Mouse (Mus musculus): ENCODE measurements around the gene Ddn. TPM values are rescaled to one million over a fixed set of nuclear protein-coding genes. Genes with fewer than 3 reads are reported as not detected.
A peak's percentile ranks its signal among the peaks of the same experiment; 100 is the strongest.

Gene Ddn
- polyA plus RNA-seq, 1 experiment from 2014 or later = not detected

DNA sequence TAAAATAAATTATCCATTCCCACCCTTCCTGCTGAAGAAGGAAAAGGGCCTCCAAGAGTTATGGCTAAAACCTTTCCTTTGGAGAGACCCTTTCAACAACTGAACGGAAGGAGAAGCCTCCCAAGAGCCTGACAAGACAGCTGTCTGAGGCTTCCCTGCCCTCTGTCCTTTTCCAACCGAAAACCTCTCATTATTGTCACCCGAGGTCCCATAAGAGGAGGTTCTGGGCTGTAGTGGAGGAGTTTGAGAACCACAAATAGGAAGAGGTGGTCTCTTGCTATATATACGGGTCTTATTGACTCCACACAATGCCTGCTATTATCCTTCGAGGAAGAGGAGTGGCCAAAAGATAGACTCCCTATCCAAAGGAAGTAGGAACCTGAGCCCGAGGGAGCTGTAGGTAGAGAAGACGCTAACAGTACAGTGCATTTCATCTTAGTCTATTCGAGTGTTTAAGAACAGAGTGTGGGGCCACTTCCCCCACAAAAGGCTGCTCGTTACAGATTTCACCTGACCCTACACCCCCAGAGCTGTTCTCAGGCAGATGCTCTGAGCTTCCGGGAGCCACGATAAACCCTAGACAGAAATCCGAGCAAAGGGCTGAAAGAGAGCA, 37.4 kb downstream of the Ddn start:
- Histone ChIP-seq H3K9me3 (replicated peaks) (no peaks in the 10 kb centered on the region), H3K36me3 (replicated peaks) (no peaks in the 10 kb centered on the region), H3K4me3 (replicated peaks) (peak overlapping the region; percentile 40), H3K4me1 (replicated peaks) (peaks cover 23% of the 10 kb centered on the region), H3K9ac (no peak overlapping the region), H3K27ac (replicated peaks) (no peak overlapping the region), H3K4me2 (peak overlapping the region; percentile 61), H3K27me3 (peaks cover 84% of the 10 kb centered on the region)
- no peak for ATAC-seq (ENCODE audit: insufficient read depth)
- 5% methylated on average over 12 of the region's 12 CpGs for WGBS (ENCODE audit: insufficient replicate concordance)

DNA sequence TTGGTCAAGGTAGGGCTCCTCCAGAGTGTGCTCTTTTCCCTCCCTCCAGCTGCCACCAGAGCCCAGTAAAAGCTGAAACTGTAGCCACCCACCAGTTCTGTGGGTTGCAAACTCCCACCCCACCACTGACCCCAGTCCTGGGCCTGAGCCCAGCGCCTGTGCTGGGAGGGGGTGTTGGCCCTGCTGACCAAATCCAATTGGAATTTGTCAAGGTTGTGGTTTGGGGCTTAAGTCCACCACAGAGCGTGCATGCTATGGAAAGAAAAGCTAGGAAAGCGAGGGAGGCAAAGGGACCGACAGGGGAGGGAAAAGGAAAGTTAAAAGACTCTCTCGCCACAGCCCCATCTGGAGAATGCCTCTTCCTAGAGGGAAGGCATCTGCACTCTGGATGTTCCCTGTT, 41.0 kb downstream of the Ddn start:
- Histone ChIP-seq H3K27me3 (peaks cover 76% of the 10 kb centered on the region), H3K36me3 (replicated peaks) (no peaks in the 10 kb centered on the region), H3K9ac (no peak overlapping the region), H3K9me3 (replicated peaks) (no peaks in the 10 kb centered on the region), H3K4me1 (replicated peaks) (peaks cover 18% of the 10 kb centered on the region), H3K4me2 (no peak overlapping the region), H3K27ac (replicated peaks) (no peak overlapping the region), H3K4me3 (replicated peaks) (no peak overlapping the region)
- WGBS (ENCODE audit: insufficient replicate concordance) = 49% methylated on average over 5 of the region's 5 CpGs
- ATAC-seq (ENCODE audit: insufficient read depth) = no peak

DNA sequence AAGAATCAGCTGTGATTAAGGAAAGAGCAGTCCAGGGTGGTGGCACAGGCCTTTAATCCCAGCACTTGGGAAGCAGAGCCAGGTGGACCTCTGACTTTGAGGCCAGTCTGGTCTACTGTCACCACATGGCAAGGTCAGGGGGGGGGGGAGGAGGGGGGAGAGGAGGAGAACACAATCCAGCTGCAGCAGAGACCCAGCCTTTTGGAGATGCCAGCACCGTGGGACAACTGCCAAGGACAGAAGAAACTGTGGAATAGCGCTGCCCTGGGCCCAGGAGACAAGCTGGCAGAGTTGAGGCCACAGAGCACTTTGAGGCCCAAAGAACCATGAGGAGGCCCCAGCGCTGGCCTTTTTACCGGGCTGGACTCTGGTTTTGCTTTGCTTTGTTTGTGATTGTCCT, 43.4 kb downstream of the Ddn start:
- H3K36me3 ChIP-seq (replicated peaks) = no peaks in the 10 kb centered on the region
- H3K4me3 ChIP-seq (replicated peaks) = no peak overlapping the region
- H3K9me3 ChIP-seq (replicated peaks) = no peaks in the 10 kb centered on the region
- H3K4me1 ChIP-seq (replicated peaks) = peaks cover 27% of the 10 kb centered on the region
- no peak overlapping the region for H3K4me2 ChIP-seq
- no peak for ATAC-seq (ENCODE audit: insufficient read depth)
- H3K9ac ChIP-seq = no peak overlapping the region
- WGBS (ENCODE audit: insufficient replicate concordance) = 68% methylated on average over 4 of the region's 4 CpGs
- no peak overlapping the region for H3K27ac ChIP-seq (replicated peaks)
- H3K27me3 ChIP-seq = peaks cover 60% of the 10 kb centered on the region

DNA sequence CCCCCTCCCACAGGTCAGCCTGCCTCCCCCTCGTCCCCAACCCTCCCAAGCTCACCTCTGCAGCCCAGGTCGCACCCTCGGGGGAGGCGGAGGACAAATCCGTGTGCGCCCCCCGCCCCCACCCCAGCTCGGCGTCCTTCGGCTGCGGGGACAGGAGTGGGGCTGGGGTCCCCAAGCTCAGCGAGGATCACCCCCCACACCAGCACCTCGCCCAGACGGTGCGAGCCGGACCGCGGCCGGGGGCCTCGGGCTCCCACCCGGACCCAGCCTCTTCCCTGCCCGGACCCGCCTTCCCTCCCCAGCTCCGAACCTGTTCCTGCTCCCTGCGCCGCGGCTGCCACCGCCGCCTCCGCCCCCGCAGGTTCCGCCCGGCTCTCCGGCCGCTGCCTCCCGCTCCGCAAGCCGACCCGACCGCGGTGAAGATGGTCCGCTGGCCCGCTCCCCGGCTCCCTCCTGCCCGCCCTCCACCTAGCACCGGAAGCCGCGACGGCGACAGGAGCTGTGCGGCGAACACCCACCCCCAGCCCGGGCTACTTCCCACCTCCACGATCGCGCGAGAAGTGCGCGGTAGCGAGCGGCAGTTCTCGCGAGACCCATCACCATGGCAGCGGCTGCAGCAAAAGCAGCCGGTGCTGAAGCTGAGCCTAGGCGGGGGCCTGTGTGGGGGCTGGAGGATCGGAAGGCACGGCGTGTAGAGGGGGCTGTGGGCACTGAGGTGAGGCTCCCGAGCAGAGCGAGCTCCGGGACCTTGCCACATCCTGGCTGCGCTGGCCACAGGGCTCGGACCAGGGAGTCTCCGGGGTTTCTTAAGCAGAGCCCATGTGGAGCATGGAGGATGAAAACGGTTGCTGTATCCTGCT, 46.4 kb downstream of the Ddn start, which contains the start of gene Arf3:
TSS of gene Arf3 (minus strand) at position 545 of the 860 bp plus-strand sequence.
- Histone ChIP-seq H3K9ac (peak within 1 kb of the TSS; percentile 72), H3K36me3 (replicated peaks) (peaks cover 15% of the 10 kb centered on the region; the same call in 1 of the 2 replicates), H3K9me3 (replicated peaks) (no peaks in the 10 kb centered on the region), H3K4me2 (peak within 1 kb of the TSS; percentile 96), H3K4me1 (replicated peaks) (peaks cover 30% of the 10 kb centered on the region), H3K27ac (replicated peaks) (peak within 1 kb of the TSS; percentile 55; the same call in 1 of the 2 replicates), H3K27me3 (peaks cover 38% of the 10 kb centered on the region), H3K4me3 (replicated peaks) (peak within 1 kb of the TSS; percentile 82)
- peak; percentile 85 for ATAC-seq (ENCODE audit: insufficient read depth)
- WGBS (ENCODE audit: insufficient replicate concordance) = under 1% methylated on average over 76 of the region's 76 CpGs

DNA sequence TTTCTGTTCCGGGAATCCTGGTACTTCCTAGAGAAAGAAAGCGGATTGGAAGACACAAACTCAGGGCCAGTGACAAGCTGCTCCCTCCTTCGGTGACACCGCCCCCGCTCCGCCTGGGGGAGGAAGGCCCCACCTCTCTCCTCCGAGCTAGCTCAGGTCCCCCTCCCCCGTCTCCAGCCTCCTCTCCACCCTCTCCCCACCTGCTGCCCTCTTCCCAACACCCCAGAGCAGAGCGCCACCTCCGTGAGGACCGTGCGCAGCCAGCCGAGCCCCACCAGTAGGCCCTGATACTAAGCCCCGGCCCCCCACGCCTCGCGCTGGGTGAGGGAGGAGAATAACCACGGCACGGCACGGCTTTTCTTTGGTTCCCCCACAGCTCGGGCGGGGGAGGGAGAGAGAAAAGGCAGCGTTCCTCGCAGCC, 47.1 kb downstream of the Ddn start:
- ATAC-seq (ENCODE audit: insufficient read depth) = peak; percentile 63
- Histone ChIP-seq H3K27me3 (peaks cover 36% of the 10 kb centered on the region), H3K4me1 (replicated peaks) (peaks cover 30% of the 10 kb centered on the region), H3K27ac (replicated peaks) (peak overlapping the region; percentile 55; the same call in 1 of the 2 replicates), H3K36me3 (replicated peaks) (peaks cover 15% of the 10 kb centered on the region; the same call in 1 of the 2 replicates), H3K9me3 (replicated peaks) (no peaks in the 10 kb centered on the region), H3K9ac (peak overlapping the region; percentile 72), H3K4me3 (replicated peaks) (peak overlapping the region; percentile 82), H3K4me2 (peak overlapping the region; percentile 96)
- 2% methylated on average over 24 of the region's 24 CpGs for WGBS (ENCODE audit: insufficient replicate concordance)

DNA sequence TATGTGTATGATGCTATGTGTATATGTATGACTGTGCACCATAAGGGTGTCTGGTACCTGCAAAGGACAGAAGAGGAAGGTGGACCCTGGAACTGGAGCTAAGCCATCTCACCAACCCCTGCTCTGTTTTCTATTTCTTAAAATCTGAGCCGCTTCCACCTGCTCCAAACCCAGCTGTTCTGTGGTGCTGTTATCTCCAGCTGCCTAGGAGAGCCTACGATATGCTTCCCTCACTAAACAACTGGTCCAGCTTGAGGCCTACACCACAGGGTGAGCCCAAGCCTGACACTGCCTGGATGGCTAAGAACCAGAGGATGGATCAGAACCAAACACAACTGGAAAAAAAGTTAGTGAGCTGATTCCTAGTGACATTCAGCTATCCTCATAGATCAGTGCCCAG, 55.2 kb downstream of the Ddn start:
- 52% methylated on average over 2 of the region's 2 CpGs for WGBS (ENCODE audit: insufficient replicate concordance)
- H3K4me2 ChIP-seq = no peak overlapping the region

More for the DNA sequence above, 55.2 kb downstream of the Ddn start:
- 0 out of 2 replicates have a peak, but pooled peaks cover 11% of the 10 kb centered on the region for H3K36me3 ChIP-seq (replicated peaks)
- no peak overlapping the region for H3K27ac ChIP-seq (replicated peaks)
- H3K4me1 ChIP-seq (replicated peaks) = peaks cover 17% of the 10 kb centered on the region
- H3K9me3 ChIP-seq (replicated peaks) = no peaks in the 10 kb centered on the region
- no peak overlapping the region for H3K9ac ChIP-seq
- no peaks in the 10 kb centered on the region for H3K27me3 ChIP-seq
- ATAC-seq (ENCODE audit: insufficient read depth) = no peak
- no peak overlapping the region for H3K4me3 ChIP-seq (replicated peaks)

Other genes starting within 250 kb of the Ddn start
- 25.1 and 28.2 TPM in 2 replicates for gene Ccnt1, start 238.6 kb downstream of the Ddn start, polyA plus RNA-seq (2015; fragmentation: Nextera tagmentation; extraction: Ambion mirVana)
- not detected in 2 replicates for gene 4930415O20Rik, start 238.5 kb downstream of the Ddn start, polyA plus RNA-seq (2015; fragmentation: Nextera tagmentation; extraction: Ambion mirVana)
- 6.6 and 6.9 TPM in 2 replicates for gene Adcy6, start 199.4 kb downstream of the Ddn start, polyA plus RNA-seq (2015; fragmentation: Nextera tagmentation; extraction: Ambion mirVana)
- gene Cacnb3, start 178.7 kb downstream of the Ddn start, polyA plus RNA-seq (2015; fragmentation: Nextera tagmentation; extraction: Ambion mirVana) = 0.52 and 0.96 TPM in 2 replicates
- 9.5 and 10.2 TPM in 2 replicates for gene Ddx23, start 146.6 kb downstream of the Ddn start, polyA plus RNA-seq (2015; fragmentation: Nextera tagmentation; extraction: Ambion mirVana)
- 0.84 and 0.89 TPM in 2 replicates for gene Rnd1, start 132.0 kb downstream of the Ddn start, polyA plus RNA-seq (2015; fragmentation: Nextera tagmentation; extraction: Ambion mirVana)
- not detected in 2 replicates for gene Ccdc65, start 101.3 kb downstream of the Ddn start, polyA plus RNA-seq (2015; fragmentation: Nextera tagmentation; extraction: Ambion mirVana)
- gene Fkbp11, start 81.3 kb downstream of the Ddn start, polyA plus RNA-seq (2015; fragmentation: Nextera tagmentation; extraction: Ambion mirVana) = 156 and 176 TPM in 2 replicates
- 11.7 and 14.3 TPM in 2 replicates for gene Arf3, start 46.3 kb downstream of the Ddn start, polyA plus RNA-seq (2015; fragmentation: Nextera tagmentation; extraction: Ambion mirVana)
- not detected in 2 replicates for gene Wnt10b, start 31.3 kb downstream of the Ddn start, polyA plus RNA-seq (2015; fragmentation: Nextera tagmentation; extraction: Ambion mirVana)
- not detected in 2 replicates for gene Wnt1, start 19.6 kb downstream of the Ddn start, polyA plus RNA-seq (2015; fragmentation: Nextera tagmentation; extraction: Ambion mirVana)
- 94.1 and 95.7 TPM in 2 replicates for gene Prkag1, start 22.0 kb upstream of the Ddn start, polyA plus RNA-seq (2015; fragmentation: Nextera tagmentation; extraction: Ambion mirVana)
- 3.7 and 4.2 TPM in 2 replicates for gene Kmt2d, start 61.7 kb upstream of the Ddn start, polyA plus RNA-seq (2015; fragmentation: Nextera tagmentation; extraction: Ambion mirVana)
- gene Rhebl1, start 85.0 kb upstream of the Ddn start, polyA plus RNA-seq (2015; fragmentation: Nextera tagmentation; extraction: Ambion mirVana) = 2.9 and 3.0 TPM in 2 replicates
- gene Dhh, start 89.0 kb upstream of the Ddn start, polyA plus RNA-seq (2015; fragmentation: Nextera tagmentation; extraction: Ambion mirVana) = 0.08 and 0.12 TPM in 2 replicates
- gene Lmbr1l, start 108.7 kb upstream of the Ddn start, polyA plus RNA-seq (2015; fragmentation: Nextera tagmentation; extraction: Ambion mirVana) = 4.7 and 4.8 TPM in 2 replicates
- 1,053 and 1,106 TPM in 2 replicates for gene Tuba1b, start 125.1 kb upstream of the Ddn start, polyA plus RNA-seq (2015; fragmentation: Nextera tagmentation; extraction: Ambion mirVana)
- gene Gm49450, start 144.1 kb upstream of the Ddn start, polyA plus RNA-seq (2015; fragmentation: Nextera tagmentation; extraction: Ambion mirVana) = not detected in 2 replicates
- gene Tuba1a, start 144.2 kb upstream of the Ddn start, polyA plus RNA-seq (2015; fragmentation: Nextera tagmentation; extraction: Ambion mirVana) = 71.7 and 75.1 TPM in 2 replicates
- gene Tuba1c, start 220.4 kb upstream of the Ddn start, polyA plus RNA-seq (2015; fragmentation: Nextera tagmentation; extraction: Ambion mirVana) = 271 and 291 TPM in 2 replicates
- 0.83 and 1.2 TPM in 2 replicates for gene Prph, start 245.7 kb upstream of the Ddn start, polyA plus RNA-seq (2015; fragmentation: Nextera tagmentation; extraction: Ambion mirVana)